ENCODE assay signal across 14 mouse cellular contexts in the genomic region with DNA sequence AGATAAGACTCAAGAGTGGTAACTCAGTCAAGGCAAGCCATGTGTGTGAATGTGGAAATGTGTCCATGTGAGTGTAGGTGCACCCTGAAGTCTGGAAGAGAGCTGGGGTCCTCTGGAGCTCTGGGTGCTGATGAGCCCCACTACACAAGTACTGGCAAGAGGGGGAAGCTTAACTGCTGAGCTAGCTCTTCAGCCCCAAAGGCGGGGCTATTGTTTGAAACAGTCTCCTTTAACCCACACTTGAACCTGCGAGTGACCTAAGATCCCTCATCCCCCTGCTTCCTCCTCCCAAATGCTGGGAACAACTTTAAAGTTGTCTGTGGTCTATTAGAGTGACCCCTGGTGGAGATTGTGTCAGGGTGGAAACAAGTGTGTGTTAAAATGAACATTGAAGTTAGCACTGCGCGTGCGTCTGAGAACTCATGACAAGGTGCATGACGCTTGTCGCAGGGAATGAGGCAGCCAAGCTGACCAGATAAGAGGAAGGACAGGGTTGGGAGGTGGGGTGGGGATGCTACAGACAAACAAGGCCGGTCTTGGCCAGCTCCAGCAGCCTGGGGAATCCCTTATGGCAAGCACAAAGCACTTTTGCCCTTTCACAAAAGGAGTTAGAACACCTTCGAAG. TPM values are rescaled to one million over a fixed set of nuclear protein-coding genes. Genes with fewer than 3 reads are reported as not detected.
A peak's percentile ranks its signal among the peaks of the same experiment; 100 is the strongest.
DNase-seq lines count a peak whose midpoint lies in the region; ATAC-seq and TF ChIP-seq lines count a peak whose summit lies in the region.
"Had no signal": no experiment of that assay in that cellular context is flagged by ENCODE, and none has a peak within 500 bp of the region (broad histone marks: within the 10 kb centered on the region; RNA-seq: fewer than 3 reads in every experiment).

No protein-coding gene starts in this region.

- no peaks in the 10 kb centered on the region for H3K27me3 ChIP-seq in lung, embryonic 14.5 days (ENCODE audit: insufficient read depth, low read length)
- H3K27me3 ChIP-seq: embryonic facial prominence, embryonic 13.5 days; stomach, embryonic 15.5 days had no signal

- no peak overlapping the region for H3K4me2 ChIP-seq in lung, embryonic 14.5 days
- H3K4me2 ChIP-seq: embryonic facial prominence, embryonic 13.5 days; stomach, embryonic 15.5 days had no signal

- H3K9me3 ChIP-seq in lung, embryonic 14.5 days (ENCODE audit: low read depth, low read length), result no peaks in the 10 kb centered on the region
- H3K9me3 ChIP-seq: embryonic facial prominence, embryonic 13.5 days; hindbrain, embryonic 10.5 days; stomach, embryonic 15.5 days had no signal

- H3K9ac ChIP-seq in lung, embryonic 14.5 days, result no peak overlapping the region
- H3K9ac ChIP-seq: embryonic facial prominence, embryonic 13.5 days; stomach, embryonic 15.5 days had no signal

- no peak for DNase-seq in gastrocnemius, adult 2 months
- no peak for DNase-seq in gastrocnemius, postnatal 36 days
- DNase-seq in lung, embryonic 14.5 days, result peak; percentile 44
- DNase-seq in lung, adult 18-20 months, result no peak
- DNase-seq in ZHBTc4 (ENCODE audit: low read depth, low spot score), result peak; percentile 91
- peak; percentile 34 for DNase-seq in retina, embryonic 14.5 days (ENCODE audit: low spot score)
- DNase-seq in c-Kit-positive CD71-positive TER-119-positive erythroid progenitor cells, embryonic 14.5 days (ENCODE audit: low spot score), result no peak
- DNase-seq: kidney, postnatal 14 days; left cerebral cortex, postnatal 4 days had no signal

- no peak overlapping the region for H3K4me3 ChIP-seq in gastrocnemius, adult 2 months
- no peak overlapping the region for H3K4me3 ChIP-seq in lung, embryonic 14.5 days (ENCODE audit: low read depth, low read length)
- H3K4me3 ChIP-seq: embryonic facial prominence, embryonic 13.5 days; hindbrain, embryonic 10.5 days; stomach, embryonic 15.5 days had no signal

- ATAC-seq in lung, embryonic 14.5 days (ENCODE audit: insufficient read depth), result no peak
- no peak for ATAC-seq in megakaryocyte-erythroid progenitor cell, adult 5-6 weeks (replicated peaks; ENCODE audit: low FRiP score, low TSS enrichment, poor library complexity, severe bottlenecking)
- ATAC-seq: midbrain, embryonic 16.5 days had no signal

- H3K4me1 ChIP-seq in lung, embryonic 14.5 days (ENCODE audit: insufficient read depth), result peaks cover 6% of the 10 kb centered on the region

- WGBS in lung, embryonic 14.5 days, result 68% methylated on average over 9 of the region's 9 CpGs

- peak; percentile 42 for TF ChIP-seq CTCF in gastrocnemius, adult 2 months (IDR thresholded peaks at IDR 0.05)
- TF ChIP-seq CTCF in lung, embryonic 14.5 days (IDR thresholded peaks at IDR 0.05; ENCODE audit: low read depth), result peak; percentile 42

- peaks cover 12% of the 10 kb centered on the region for H3K36me3 ChIP-seq in lung, embryonic 14.5 days (ENCODE audit: insufficient read depth)
- H3K36me3 ChIP-seq: embryonic facial prominence, embryonic 13.5 days had no signal

- no peak overlapping the region for H3K27ac ChIP-seq in gastrocnemius, adult 2 months
- H3K27ac ChIP-seq in lung, embryonic 14.5 days (ENCODE audit: low read depth), result no peak overlapping the region
- H3K27ac ChIP-seq: embryonic facial prominence, embryonic 13.5 days; stomach, embryonic 15.5 days had no signal

- intact Hi-C loops in gastrocnemius, adult 2 months (cut with DNase I), result no loop called here
- intact Hi-C loops in gastrocnemius, postnatal 36 days (cut with DNase I), result no loop called here

RNA-seq across cellular contexts. Expression of gene Trim25, which starts 21.6 kb away (rescaled TPM):
- total RNA-seq in gastrocnemius, adult 2 months (2021), result 1 to 10 TPM; 5.9 to 9.0 TPM
- total RNA-seq in gastrocnemius, postnatal 36 days (2021), result 1 to 10 TPM; 7.7 to 8.5 TPM
- 13.4 and 13.8 TPM in 2 replicates for polyA plus RNA-seq in lung, embryonic 14.5 days (2014; fragmentation: Nextera tagmentation; extraction: Ambion mirVana)
- 35.5 and 49.4 TPM in 2 replicates for total RNA-seq in megakaryocyte-erythroid progenitor cell, adult 5-6 weeks (2014; fragmentation: Nextera tagmentation)
- total RNA-seq in megakaryocyte-erythroid progenitor cell, adult 5-6 weeks (2017), result 28.0 and 30.7 TPM in 2 replicates

RNA-seq across cellular contexts. Expression of gene Dgke, which starts 45.9 kb away (rescaled TPM):
- 1 to 10 TPM; 3.4 to 3.7 TPM for total RNA-seq in gastrocnemius, adult 2 months (2021)
- 1 to 10 TPM; 2.6 to 3.1 TPM for total RNA-seq in gastrocnemius, postnatal 36 days (2021)
- polyA plus RNA-seq in lung, embryonic 14.5 days (2014; fragmentation: Nextera tagmentation; extraction: Ambion mirVana), result 5.5 and 5.8 TPM in 2 replicates
- 5.8 and 6.9 TPM in 2 replicates for total RNA-seq in megakaryocyte-erythroid progenitor cell, adult 5-6 weeks (2014; fragmentation: Nextera tagmentation)
- total RNA-seq in megakaryocyte-erythroid progenitor cell, adult 5-6 weeks (2017), result 5.4 and 6.2 TPM in 2 replicates

RNA-seq across cellular contexts. Expression of gene Coil, which starts 50.7 kb away (rescaled TPM):
- 1 to 10 TPM; 3.8 to 4.6 TPM for total RNA-seq in gastrocnemius, adult 2 months (2021)
- total RNA-seq in gastrocnemius, postnatal 36 days (2021), result 1 to 10 TPM; 3.3 to 3.8 TPM
- polyA plus RNA-seq in lung, embryonic 14.5 days (2014; fragmentation: Nextera tagmentation; extraction: Ambion mirVana), result 10.8 and 12.2 TPM in 2 replicates
- 12.0 and 13.1 TPM in 2 replicates for total RNA-seq in megakaryocyte-erythroid progenitor cell, adult 5-6 weeks (2014; fragmentation: Nextera tagmentation)
- 15.8 and 17.1 TPM in 2 replicates for total RNA-seq in megakaryocyte-erythroid progenitor cell, adult 5-6 weeks (2017)

RNA-seq across cellular contexts. Expression of gene Gm525, which starts 52.8 kb away (rescaled TPM):
- total RNA-seq in gastrocnemius, adult 2 months (2021), result not detected
- total RNA-seq in gastrocnemius, postnatal 36 days (2021), result not detected
- 0.38 TPM in 1 of 2 replicates, not detected in the other for polyA plus RNA-seq in lung, embryonic 14.5 days (2014; fragmentation: Nextera tagmentation; extraction: Ambion mirVana)
- total RNA-seq in megakaryocyte-erythroid progenitor cell, adult 5-6 weeks (2014; fragmentation: Nextera tagmentation), result not detected in 2 replicates
- not detected in 2 replicates for total RNA-seq in megakaryocyte-erythroid progenitor cell, adult 5-6 weeks (2017)
- total RNA-seq: left cerebral cortex, postnatal 4 days had no signal
- polyA plus RNA-seq: hindbrain, embryonic 10.5 days; midbrain, embryonic 16.5 days had no signal

RNA-seq across cellular contexts. Expression of gene Elobl, which starts 54.1 kb away (rescaled TPM):
- total RNA-seq in gastrocnemius, adult 2 months (2021), result not detected
- total RNA-seq in gastrocnemius, postnatal 36 days (2021), result not detected
- not detected in 2 replicates for polyA plus RNA-seq in lung, embryonic 14.5 days (2014; fragmentation: Nextera tagmentation; extraction: Ambion mirVana)
- total RNA-seq in megakaryocyte-erythroid progenitor cell, adult 5-6 weeks (2014; fragmentation: Nextera tagmentation), result not detected in 2 replicates
- not detected in 2 replicates for total RNA-seq in megakaryocyte-erythroid progenitor cell, adult 5-6 weeks (2017)
- total RNA-seq: left cerebral cortex, postnatal 4 days had no signal
- polyA plus RNA-seq: embryonic facial prominence, embryonic 13.5 days; hindbrain, embryonic 10.5 days; midbrain, embryonic 16.5 days; stomach, embryonic 15.5 days had no signal

Comparison
In these comparisons a context has a peak if more than half of its experiments do, and no peak if none do; other contexts are left out.
1. DNase-seq: peak in lung, embryonic 14.5 days (single experiment), ZHBTc4 (single experiment) and retina, embryonic 14.5 days (single experiment); none in gastrocnemius, adult 2 months (single experiment), gastrocnemius, postnatal 36 days (0 of 2), lung, adult 18-20 months (0 of 2) and c-Kit-positive CD71-positive TER-119-positive erythroid progenitor cells, embryonic 14.5 days (single experiment).